Mouse (Mus musculus) hindbrain, embryonic 14.5 days (tissue): ENCODE data around the gene Cep95. TPM values are rescaled to one million over a fixed set of nuclear protein-coding genes. Genes with fewer than 3 reads are reported as not detected.

Experiments used
- ATAC-seq: fragments of 200-750 bp; cut with Nextera tagmentation; 2 replicates; pipeline ENCODE4 v1.8.0; 2017; ENCODE audit warnings: moderate number of reproducible peaks, mild to moderate bottlenecking, moderate TSS enrichment, moderate library complexity; ENCODE audit not compliant: low FRiP score
- DNase-seq: peaks from one replicate; pipeline ENCODE4 v3.0.0-alpha.2; 2015; ENCODE audit warnings: low spot score
- H3K27ac ChIP-seq: fragments of 300-500 bp; sonication (generic); 2 replicates; pipeline ENCODE4 v1.5.1; 2014; ENCODE audit warnings: mild to moderate bottlenecking, moderate library complexity
- H3K27me3 ChIP-seq: fragments of 300-500 bp; sonication (generic); 2 replicates; pipeline ENCODE4 v1.6.1; 2014; ENCODE audit warnings: mild to moderate bottlenecking, low read length, mixed read lengths; ENCODE audit not compliant: control insufficient read depth, insufficient read depth
- H3K36me3 ChIP-seq: fragments of 300-500 bp; sonication (generic); replicated peaks from 2 replicates; pipeline ENCODE4 v1.6.1; 2014; ENCODE audit not compliant: control insufficient read depth, insufficient read depth
- H3K4me1 ChIP-seq: fragments of 300-500 bp; sonication (generic); replicated peaks from 2 replicates; pipeline ENCODE4 v1.6.1; 2014; ENCODE audit warnings: antibody characterized with exemption, low read length, mixed read lengths; ENCODE audit not compliant: control insufficient read depth, insufficient read depth
- H3K4me2 ChIP-seq: fragments of 300-500 bp; sonication (generic); replicated peaks from 2 replicates; pipeline ENCODE4 v1.6.1; 2014; ENCODE audit warnings: mild to moderate bottlenecking, moderate library complexity
- H3K4me3 ChIP-seq: fragments of 300-500 bp; sonication (generic); replicated peaks from 2 replicates; pipeline ENCODE4 v1.5.1; 2014; ENCODE audit warnings: mild to moderate bottlenecking, low read length
- H3K9ac ChIP-seq: fragments of 300-500 bp; sonication (generic); 2 replicates; pipeline ENCODE4 v1.6.1; 2014
- H3K9me3 ChIP-seq: fragments of 300-500 bp; sonication (generic); 2 replicates; pipeline ENCODE4 v1.6.1; 2016; ENCODE audit warnings: low read length; ENCODE audit not compliant: control insufficient read depth
- WGBS: fragments of 180-500 bp; shearing (Covaris S2); extraction: QIAGEN DNeasy Blood & Tissue Kit; methylation state at CpG from one replicate; pipeline ENCODE4 v1.1.7; 2014; 5-methylcytosine and 5-hydroxymethylcytosine counted together
- microRNA-seq: library from miRNA; unstranded; fragments of <30 nt; microRNA quantifications from one replicate; pipeline ENCODE4, GENCODE M21; 2016
- polyA plus RNA-seq: library from polyadenylated mRNA; unstranded; fragments of >200 nt; fragmentation: Nextera tagmentation; extraction: Ambion mirVana; gene quantifications from 2 replicates; pipeline ENCODE4 v1.2.1, GENCODE M21; 2014

Cep95 gene
- polyA plus RNA-seq, 1 experiment from 2014 or later = 11.4 TPM

GRCm38 (mm10) chr11:106824403-106824802, 35.4 kb downstream of the Cep95 start:
- H3K4me1 ChIP-seq = no peaks in the 10 kb centered on the region
- 95% methylated on average over 10 of the region's 10 CpGs for WGBS

GRCm38 (mm10) chr11:106828079-106828478, 39.0 kb downstream of the Cep95 start:
- ATAC-seq = no peak
- Histone ChIP-seq H3K36me3 (peaks cover 80% of the 10 kb centered on the region), H3K9me3 (no peaks in the 10 kb centered on the region), H3K4me2 (no peak overlapping the region), H3K4me3 (no peak overlapping the region), H3K4me1 (no peaks in the 10 kb centered on the region), H3K9ac (no peak overlapping the region), H3K27ac (no peak overlapping the region), H3K27me3 (no peaks in the 10 kb centered on the region)
- 95% methylated on average over 7 of the region's 7 CpGs for WGBS
- no peak for DNase-seq

More at GRCm38 (mm10) chr11:106824403-106824802, 35.4 kb downstream of the Cep95 start:
- no peaks in the 10 kb centered on the region for H3K27me3 ChIP-seq
- no peak overlapping the region for H3K9ac ChIP-seq
- H3K27ac ChIP-seq = no peak overlapping the region
- ATAC-seq (no peak), DNase-seq (no peak)
- H3K36me3 ChIP-seq = peaks cover 77% of the 10 kb centered on the region
- no peak overlapping the region for H3K4me3 ChIP-seq
- H3K4me2 ChIP-seq = no peak overlapping the region
- H3K9me3 ChIP-seq = no peaks in the 10 kb centered on the region

- H3K27ac ChIP-seq = no peak overlapping the region
- no peak overlapping the region for H3K4me2 ChIP-seq
- no peak for ATAC-seq
- WGBS = 97% methylated on average over 3 of the region's 3 CpGs
- no peaks in the 10 kb centered on the region for H3K9me3 ChIP-seq
- H3K27me3 ChIP-seq = no peaks in the 10 kb centered on the region
- peaks cover 74% of the 10 kb centered on the region for H3K36me3 ChIP-seq
- H3K9ac ChIP-seq = no peak overlapping the region
- no peaks in the 10 kb centered on the region for H3K4me1 ChIP-seq
- H3K4me3 ChIP-seq = no peak overlapping the region
- DNase-seq = no peak
Observed at GRCm38 (mm10) chr11:106842002-106842401, 53.0 kb downstream of the Cep95 start.

GRCm38 (mm10) chr11:106851438-106851837, 62.4 kb downstream of the Cep95 start:
- 62% methylated on average over 2 of the region's 2 CpGs for WGBS
- ATAC-seq (no peak), DNase-seq (peak; percentile 56)
- no peaks in the 10 kb centered on the region for H3K9me3 ChIP-seq
- no peaks in the 10 kb centered on the region for H3K4me1 ChIP-seq
- no peak overlapping the region for H3K4me2 ChIP-seq
- H3K36me3 ChIP-seq = peaks cover 53% of the 10 kb centered on the region
- no peak overlapping the region for H3K9ac ChIP-seq
- H3K4me3 ChIP-seq = no peak overlapping the region
- no peak overlapping the region for H3K27ac ChIP-seq
- no peaks in the 10 kb centered on the region for H3K27me3 ChIP-seq

Small RNA genes within 50 kb of the gene (microRNA-seq; reads per million reads assigned to microRNA genes)
- gene Gm25994 (not detected), gene Mir3064 (11.3 reads per million, percentile 31 among the genes with 10 or more reads in this experiment)

Other genes starting within 250 kb of the Cep95 start
- 40.1 and 41.4 TPM in 2 replicates for gene Tex2, start 175.8 kb upstream of the Cep95 start, polyA plus RNA-seq
- 16.0 and 16.9 TPM in 2 replicates for gene Pecam1, start 38.6 kb upstream of the Cep95 start, polyA plus RNA-seq
- 0.74 and 0.79 TPM in 2 replicates for gene Milr1, start 38.0 kb upstream of the Cep95 start, polyA plus RNA-seq
- gene Polg2, start 9.7 kb upstream of the Cep95 start, polyA plus RNA-seq = 8.6 and 9.7 TPM in 2 replicates
- 417 and 429 TPM in 2 replicates for gene Ddx5, start 67 bp upstream of the Cep95 start, polyA plus RNA-seq
- 18.7 and 18.8 TPM in 2 replicates for gene Smurf2, start 131.5 kb downstream of the Cep95 start, polyA plus RNA-seq
- 150 and 177 TPM in 2 replicates for gene Kpna2, start 210.3 kb downstream of the Cep95 start, polyA plus RNA-seq
- 7.1 and 7.8 TPM in 2 replicates for gene 1810010H24Rik, start 236.4 kb downstream of the Cep95 start, polyA plus RNA-seq